Mouse (Mus musculus) heart, postnatal 0 days (tissue): ENCODE measurements around the gene 4921524J17Rik.

Experiments used
- CTCF ChIP-seq: IDR thresholded peaks from 2 replicates; pipeline ENCODE4 v1.5.1; 2016; ENCODE audit warnings: antibody characterized with exemption, control low read depth, low read depth
- EP300 ChIP-seq: IDR thresholded peaks from 2 replicates; pipeline ENCODE4 v1.6.1; 2016; ENCODE audit warnings: antibody characterized with exemption, low read depth

GRCm38 (mm10) chr8:85460804-85461203, 28.2 kb upstream of the 4921524J17Rik start:
- TF ChIP-seq CTCF (peak; percentile 61), EP300 (no peak)
